Mouse (Mus musculus): ENCODE data around the gene Itgb4. TPM values are rescaled to one million over a fixed set of nuclear protein-coding genes. Genes with fewer than 3 reads are reported as not detected.
A peak's percentile ranks its signal among the peaks of the same experiment; 100 is the strongest.
"Not testable (repeated sequence)": the region's sequence is repeated elsewhere in the genome, so short reads cannot be mapped to it uniquely, and the experiment has no call there.

The Itgb4 gene
- polyA plus RNA-seq, 1 experiment from 2014 or later: 1.1 TPM

DNA sequence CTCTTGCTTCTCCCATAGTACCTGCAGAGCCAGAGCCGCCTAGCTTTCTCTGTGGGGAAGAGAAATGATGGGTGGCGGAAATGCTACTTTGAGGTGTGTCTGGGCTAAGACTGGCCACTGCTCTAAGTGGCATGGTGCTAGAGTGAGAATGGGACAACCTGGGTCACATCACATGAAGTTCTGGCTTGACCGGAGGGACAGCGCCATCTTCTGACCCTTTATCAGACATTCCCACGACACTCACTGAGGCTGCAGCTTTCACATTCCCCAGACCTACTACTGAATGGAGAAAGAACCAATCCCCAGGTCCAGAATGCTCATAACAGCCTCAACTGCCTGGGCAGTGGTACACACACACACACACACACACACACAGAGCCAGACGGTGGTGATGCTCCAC lies 43.6 kb downstream of the Itgb4 start:
- H3K36me3 ChIP-seq: peaks cover 15% of the 10 kb centered on the region
- 23% methylated on average over 6 of the region's 6 CpGs for WGBS
- no peak for DNase-seq (ENCODE audit: low spot score)
- no peaks in the 10 kb centered on the region for H3K9me3 ChIP-seq
- H3K27ac ChIP-seq: no peak overlapping the region
- H3K4me1 ChIP-seq: peaks cover under 1% of the 10 kb centered on the region
- no peaks in the 10 kb centered on the region for H3K27me3 ChIP-seq (ENCODE audit: insufficient read depth, poor library complexity, severe bottlenecking)
- no peak overlapping the region for H3K4me3 ChIP-seq

DNA sequence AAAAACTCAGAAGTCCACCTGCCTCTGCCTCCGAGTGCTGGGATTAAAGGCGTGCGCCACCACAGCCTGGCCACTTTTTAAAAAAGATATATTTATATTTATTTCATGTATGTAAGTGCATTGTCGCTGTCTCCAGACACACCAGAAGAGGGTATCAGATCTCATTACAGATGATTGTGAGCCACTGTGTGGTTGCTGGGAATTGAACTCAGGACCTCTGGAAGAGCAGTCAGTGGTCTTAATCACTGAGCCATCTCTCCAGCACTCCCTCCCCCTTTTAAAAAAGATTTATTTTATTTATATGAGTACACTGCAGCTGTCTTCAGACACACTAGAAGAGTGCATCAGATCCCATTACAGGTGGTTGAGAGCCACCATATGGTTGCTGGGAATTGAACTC lies 44.4 kb downstream of the Itgb4 start:
- not testable (repeated sequence) for DNase-seq (ENCODE audit: low spot score); H3K9me3 ChIP-seq; H3K4me3 ChIP-seq; H3K27me3 ChIP-seq (ENCODE audit: insufficient read depth, poor library complexity, severe bottlenecking); H3K4me1 ChIP-seq; H3K27ac ChIP-seq
- peaks cover 22% of the 10 kb centered on the region for H3K36me3 ChIP-seq
- WGBS: 92% methylated on average over 4 of the region's 4 CpGs

DNA sequence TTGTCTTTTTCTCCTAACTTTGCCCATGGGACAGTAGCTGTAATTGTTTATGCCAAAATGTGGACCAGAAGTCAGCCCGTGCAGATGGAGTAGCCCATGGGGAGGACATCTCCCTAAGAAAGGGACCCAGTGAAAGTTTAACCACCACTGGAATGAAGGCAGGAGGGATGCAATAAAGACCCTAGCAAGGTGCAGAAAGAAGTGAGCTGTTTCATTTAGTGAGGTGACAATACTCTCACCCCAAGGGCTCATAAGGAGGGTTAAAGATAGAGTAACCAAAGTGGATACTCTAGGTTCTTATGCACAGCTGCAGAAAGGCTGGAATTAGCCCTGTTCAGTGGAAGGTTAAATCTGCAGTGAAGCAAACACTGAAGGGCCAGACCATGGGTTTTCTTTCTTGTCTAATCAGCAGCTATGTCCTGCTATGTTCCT lies 44.9 kb downstream of the Itgb4 start:
- peaks cover 24% of the 10 kb centered on the region for H3K36me3 ChIP-seq
- H3K27ac ChIP-seq: no peak overlapping the region
- no peaks in the 10 kb centered on the region for H3K4me1 ChIP-seq
- H3K4me3 ChIP-seq: no peak overlapping the region
- DNase-seq (ENCODE audit: low spot score): no peak
- H3K27me3 ChIP-seq (ENCODE audit: insufficient read depth, poor library complexity, severe bottlenecking): no peaks in the 10 kb centered on the region
- H3K9me3 ChIP-seq: no peaks in the 10 kb centered on the region
- WGBS: 64% methylated on average over 1 of the region's 1 CpGs

DNA sequence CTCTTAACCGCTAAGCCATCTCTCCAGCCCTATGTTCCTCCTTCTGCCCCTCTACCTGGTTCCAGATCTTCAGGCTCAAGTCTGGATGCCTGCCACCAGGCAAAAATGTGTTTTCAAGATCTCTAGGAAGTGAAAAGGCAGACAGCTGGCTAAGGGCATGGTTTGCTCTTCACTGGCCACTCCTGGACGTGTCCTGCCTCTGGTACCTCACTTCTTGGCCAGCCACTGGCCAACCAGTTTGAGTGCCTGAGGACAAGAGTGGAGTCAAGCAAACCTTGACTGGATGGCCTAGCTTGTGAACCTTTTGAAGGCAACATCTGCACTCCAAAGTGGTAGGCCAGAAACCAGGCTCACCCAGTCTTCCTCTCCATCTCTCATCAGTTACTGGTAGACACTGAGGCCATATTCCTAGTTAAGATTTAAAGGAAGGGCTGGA lies 45.5 kb downstream of the Itgb4 start:
- no peak overlapping the region for H3K27ac ChIP-seq
- DNase-seq (ENCODE audit: low spot score): no peak

DNA sequence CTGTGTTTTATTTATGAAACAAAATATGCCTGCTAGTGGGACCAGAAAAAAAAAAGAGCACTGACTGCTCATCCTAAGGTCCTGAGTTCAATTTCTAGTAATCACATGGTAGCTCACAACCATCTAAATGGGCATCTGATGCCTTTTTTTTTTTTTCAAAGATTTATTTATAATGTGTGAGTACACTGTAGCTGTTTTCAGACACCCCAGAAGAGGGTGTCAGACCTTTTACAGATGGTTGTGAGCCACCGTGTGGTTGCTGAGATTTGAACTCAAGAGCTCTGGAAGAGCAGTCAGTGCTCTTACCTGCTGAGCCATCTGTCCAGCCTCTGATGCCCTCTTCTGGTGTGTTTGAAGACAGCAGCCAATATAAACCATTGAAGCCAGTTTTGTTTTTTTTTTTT lies 46.0 kb downstream of the Itgb4 start:
- Histone ChIP-seq H3K27me3 (ENCODE audit: insufficient read depth, poor library complexity, severe bottlenecking) (no peaks in the 10 kb centered on the region), H3K27ac (no peak overlapping the region), H3K9me3 (no peaks in the 10 kb centered on the region), H3K4me3 (0 out of 2 replicates have a peak overlapping the region, but pooled peaks have one; percentile 12), H3K36me3 (peaks cover 24% of the 10 kb centered on the region), H3K4me1 (no peaks in the 10 kb centered on the region)
- WGBS: 38% methylated on average over 1 of the region's 1 CpGs
- no peak for DNase-seq (ENCODE audit: low spot score)

More for the DNA sequence above, 45.5 kb downstream of the Itgb4 start:
- H3K4me3 ChIP-seq: 0 out of 2 replicates have a peak overlapping the region, but pooled peaks have one; percentile 12
- no peaks in the 10 kb centered on the region for H3K4me1 ChIP-seq
- no peaks in the 10 kb centered on the region for H3K9me3 ChIP-seq
- H3K27me3 ChIP-seq (ENCODE audit: insufficient read depth, poor library complexity, severe bottlenecking): no peaks in the 10 kb centered on the region
- 75% methylated on average over 2 of the region's 2 CpGs for WGBS
- H3K36me3 ChIP-seq: peaks cover 24% of the 10 kb centered on the region

DNA sequence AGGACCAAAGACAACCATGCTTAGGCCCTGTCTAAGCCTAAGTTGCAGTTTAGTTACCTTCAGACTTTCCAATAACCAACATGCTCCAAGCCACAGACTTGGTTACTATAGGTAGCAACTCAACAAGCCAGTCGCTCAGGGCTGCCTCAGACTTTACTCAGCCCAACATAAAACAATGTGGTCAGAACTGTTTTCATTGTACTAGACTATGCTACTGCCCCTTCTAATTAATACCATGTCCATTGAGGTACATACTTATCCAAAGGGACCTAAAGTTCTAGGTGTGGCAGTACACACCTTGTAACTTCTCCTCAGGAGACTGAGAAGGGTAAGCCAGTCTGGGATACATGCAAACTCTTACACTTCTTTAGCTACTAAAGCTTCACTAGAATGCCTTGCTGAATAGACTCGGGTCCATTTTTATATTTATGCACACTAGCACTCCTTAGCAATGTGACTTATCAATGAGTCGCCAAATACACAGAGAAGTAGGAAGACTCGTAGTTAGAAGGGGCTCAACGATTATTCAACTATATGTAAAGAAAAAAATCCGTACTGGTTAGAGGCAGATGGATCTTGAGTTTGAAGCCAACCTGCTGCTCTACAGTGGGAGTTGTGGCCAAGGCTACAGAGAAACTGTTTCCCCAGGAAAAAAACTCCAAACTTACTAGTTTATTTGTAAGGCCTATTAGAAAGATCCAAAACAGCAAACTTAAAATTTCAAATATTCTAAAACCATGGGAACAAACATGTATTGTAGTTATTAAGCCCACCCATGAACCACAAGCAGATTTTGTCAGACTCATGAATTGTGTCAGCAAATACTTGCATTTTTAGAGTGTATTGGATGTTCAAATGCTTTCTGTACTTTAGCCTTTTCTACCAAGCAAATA lies 47.1 kb downstream of the Itgb4 start:
- Histone ChIP-seq H3K4me1 (no peaks in the 10 kb centered on the region), H3K27ac (no peak overlapping the region), H3K36me3 (peaks cover 24% of the 10 kb centered on the region), H3K4me3 (no peak overlapping the region; the same call in 1 of the 2 replicates), H3K27me3 (ENCODE audit: insufficient read depth, poor library complexity, severe bottlenecking) (no peaks in the 10 kb centered on the region), H3K9me3 (no peaks in the 10 kb centered on the region)
- DNase-seq (ENCODE audit: low spot score): no peak
- WGBS: 77% methylated on average over 6 of the region's 6 CpGs

DNA sequence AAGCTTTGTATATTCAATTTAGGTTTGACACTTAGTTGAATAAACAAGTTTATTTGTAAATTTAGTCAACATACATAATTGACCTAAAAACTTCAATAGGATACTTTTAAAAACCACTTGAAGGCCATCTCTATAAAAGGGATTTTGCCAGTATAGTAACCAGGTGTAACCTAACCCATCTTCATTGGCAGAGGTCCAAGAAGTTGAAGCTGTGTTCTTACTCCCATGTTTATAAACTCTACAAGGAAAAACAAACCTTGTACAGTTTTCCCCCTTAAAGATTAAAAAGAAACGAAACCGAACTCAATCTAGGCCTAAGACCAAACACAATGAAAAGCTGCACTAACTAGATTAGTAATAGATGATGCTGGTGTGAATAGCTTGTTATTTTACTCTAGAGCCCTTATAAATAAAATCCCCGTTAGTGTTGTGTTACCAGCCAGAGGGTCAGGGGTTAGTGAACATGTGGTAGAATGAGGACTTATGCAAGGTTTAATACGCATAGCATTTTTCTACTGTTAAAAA lies 47.8 kb downstream of the Itgb4 start:
- no peak for DNase-seq (ENCODE audit: low spot score)
- Histone ChIP-seq H3K36me3 (peaks cover 24% of the 10 kb centered on the region), H3K4me1 (no peaks in the 10 kb centered on the region), H3K4me3 (peak overlapping the region; percentile 39), H3K27ac (no peak overlapping the region), H3K9me3 (no peaks in the 10 kb centered on the region), H3K27me3 (ENCODE audit: insufficient read depth, poor library complexity, severe bottlenecking) (no peaks in the 10 kb centered on the region)
- 83% methylated on average over 4 of the region's 4 CpGs for WGBS

DNA sequence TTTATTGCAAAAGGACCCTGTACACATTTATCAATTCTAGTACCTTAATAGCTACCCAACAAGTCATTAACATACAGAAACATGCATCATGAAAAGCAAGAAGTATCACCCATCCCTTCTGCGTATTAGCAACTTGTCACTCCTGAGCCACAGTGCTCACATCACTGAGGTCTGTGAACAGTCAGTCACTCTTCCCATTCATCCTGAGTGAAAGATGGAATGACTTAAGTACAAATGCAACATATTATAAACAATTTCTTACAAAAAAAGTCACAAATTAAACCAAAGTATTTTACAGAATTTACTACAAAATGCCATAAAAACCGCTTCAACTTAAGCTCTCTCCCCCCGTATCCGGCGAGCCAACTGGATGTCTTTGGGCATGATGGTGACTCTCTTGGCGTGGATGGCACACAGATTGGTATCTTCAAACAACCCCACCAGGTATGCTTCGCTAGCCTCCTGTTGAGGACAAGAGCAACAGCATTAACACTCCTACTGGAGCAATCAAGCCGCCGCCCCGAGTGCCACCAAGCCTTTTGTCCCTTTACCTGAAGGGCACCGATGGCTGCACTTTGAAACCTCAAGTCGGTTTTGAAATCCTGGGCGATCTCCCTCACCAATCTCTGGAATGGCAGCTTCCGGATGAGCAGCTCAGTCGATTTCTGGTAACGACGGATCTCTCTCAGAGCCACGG lies 48.7 kb downstream of the Itgb4 start:
- peak overlapping the region; percentile 99 for H3K27ac ChIP-seq
- H3K4me1 ChIP-seq; H3K9me3 ChIP-seq; H3K27me3 ChIP-seq (ENCODE audit: insufficient read depth, poor library complexity, severe bottlenecking); DNase-seq (ENCODE audit: low spot score): not testable (repeated sequence)
- peak overlapping the region; percentile 96 for H3K4me3 ChIP-seq
- H3K36me3 ChIP-seq: peaks cover 24% of the 10 kb centered on the region
- WGBS: 8% methylated on average over 18 of the region's 18 CpGs

DNA sequence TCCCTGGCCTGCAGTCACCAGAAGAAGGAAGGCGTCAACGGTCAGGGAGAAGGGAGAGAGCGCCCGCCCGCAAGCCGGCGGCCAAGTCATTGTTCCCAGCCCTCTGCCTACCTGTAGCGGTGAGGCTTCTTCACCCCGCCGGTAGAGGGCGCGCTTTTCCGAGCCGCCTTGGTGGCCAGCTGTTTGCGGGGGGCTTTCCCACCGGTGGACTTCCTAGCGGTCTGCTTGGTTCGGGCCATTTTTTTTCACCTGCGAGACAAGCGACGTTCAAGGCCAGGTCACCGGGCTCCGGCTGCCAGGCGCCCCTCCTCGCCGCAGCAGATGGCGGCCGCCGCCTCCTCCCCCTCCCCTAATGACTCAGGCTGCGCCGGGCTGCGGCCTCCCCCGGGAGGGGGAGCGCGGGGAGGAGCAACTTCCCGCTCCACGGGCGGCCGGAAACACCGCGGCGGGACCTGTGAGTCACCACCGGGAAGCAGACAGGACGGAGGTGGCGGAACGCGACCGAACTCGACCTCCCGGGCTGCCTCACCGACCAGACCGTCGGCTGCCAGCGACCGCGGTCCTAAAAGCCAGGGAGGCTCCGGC lies 49.4 kb downstream of the Itgb4 start:
- H3K27ac ChIP-seq: peak overlapping the region; percentile 99
- no peaks in the 10 kb centered on the region for H3K4me1 ChIP-seq
- peak; percentile 89 for DNase-seq (ENCODE audit: low spot score)
- H3K9me3 ChIP-seq: no peaks in the 10 kb centered on the region
- under 1% methylated on average over 57 of the region's 57 CpGs for WGBS
- H3K4me3 ChIP-seq: peak overlapping the region; percentile 96
- H3K27me3 ChIP-seq (ENCODE audit: insufficient read depth, poor library complexity, severe bottlenecking): no peaks in the 10 kb centered on the region
- H3K36me3 ChIP-seq: peaks cover 24% of the 10 kb centered on the region

DNA sequence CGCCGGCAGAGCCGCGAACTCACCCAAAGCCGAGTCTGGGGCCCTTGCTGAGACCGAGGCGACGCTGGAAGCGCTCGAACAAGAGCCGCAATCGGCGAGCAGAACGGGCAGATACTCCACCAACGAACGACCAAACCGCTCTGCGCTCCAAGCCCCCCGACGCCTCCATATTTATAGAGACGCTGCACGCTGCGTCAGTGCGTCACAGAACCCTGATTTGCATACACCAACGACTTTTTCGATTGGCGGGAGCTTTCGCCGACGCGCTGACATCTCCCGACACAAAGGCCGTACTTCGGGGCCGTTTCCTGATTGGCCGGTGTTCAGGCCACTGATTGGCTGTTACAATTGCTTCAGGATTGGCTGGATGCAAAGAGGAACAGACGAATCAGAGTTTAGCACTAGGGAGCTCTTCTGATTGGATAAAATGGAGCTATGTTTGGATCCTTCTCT lies 49.9 kb downstream of the Itgb4 start:
- H3K4me3 ChIP-seq: peak overlapping the region; percentile 96
- no peaks in the 10 kb centered on the region for H3K9me3 ChIP-seq
- H3K4me1 ChIP-seq: no peaks in the 10 kb centered on the region
- WGBS: under 1% methylated on average over 37 of the region's 37 CpGs
- peak; percentile 100 for DNase-seq (ENCODE audit: low spot score)
- H3K36me3 ChIP-seq: peaks cover 24% of the 10 kb centered on the region
- peak overlapping the region; percentile 99 for H3K27ac ChIP-seq
- H3K27me3 ChIP-seq (ENCODE audit: insufficient read depth, poor library complexity, severe bottlenecking): no peaks in the 10 kb centered on the region

DNA sequence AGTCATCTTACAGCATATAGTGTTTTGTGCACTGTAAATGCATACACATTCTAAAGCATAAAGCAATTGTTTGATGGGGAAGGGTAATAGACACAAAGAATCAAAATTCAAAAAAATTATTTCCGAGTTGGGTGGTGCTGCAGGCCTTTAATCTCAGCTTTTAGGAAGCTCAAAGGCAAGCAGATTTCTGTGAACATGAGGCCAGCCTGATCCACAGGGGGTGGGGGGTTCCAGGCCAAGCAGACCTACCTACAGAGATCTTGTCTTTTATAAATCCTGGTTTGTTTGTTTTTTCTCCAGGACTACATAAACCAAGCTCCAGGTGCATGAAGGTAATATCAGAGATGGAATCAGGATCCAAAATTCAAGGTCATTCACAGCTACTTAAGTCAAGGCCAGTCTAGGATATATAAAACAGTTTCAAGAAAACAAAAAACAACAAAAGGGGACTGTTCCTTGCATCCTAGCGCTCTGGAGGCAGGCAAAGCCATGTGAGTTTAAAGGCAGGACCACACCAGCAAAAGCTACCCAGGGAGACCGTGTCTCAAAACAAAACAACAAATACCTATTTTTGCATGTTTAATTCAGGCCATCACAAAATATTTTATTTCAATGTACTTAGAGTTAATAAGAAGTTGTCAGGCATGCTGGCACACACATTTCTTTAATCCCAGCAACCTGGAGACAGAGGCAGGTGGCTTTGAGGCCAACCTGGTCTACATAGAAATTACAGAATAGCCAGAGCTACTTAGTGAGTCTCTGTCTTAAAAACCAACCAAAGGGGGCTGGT lies 50.7 kb downstream of the Itgb4 start:
- DNase-seq (ENCODE audit: low spot score): no peak
- no peaks in the 10 kb centered on the region for H3K4me1 ChIP-seq
- no peaks in the 10 kb centered on the region for H3K27me3 ChIP-seq (ENCODE audit: insufficient read depth, poor library complexity, severe bottlenecking)
- no peak overlapping the region for H3K4me3 ChIP-seq
- H3K27ac ChIP-seq: peak overlapping the region; percentile 99; the same call in 1 of the 2 replicates
- no peaks in the 10 kb centered on the region for H3K9me3 ChIP-seq
- H3K36me3 ChIP-seq: peaks cover 24% of the 10 kb centered on the region
- 81% methylated on average over 3 of the region's 3 CpGs for WGBS

DNA sequence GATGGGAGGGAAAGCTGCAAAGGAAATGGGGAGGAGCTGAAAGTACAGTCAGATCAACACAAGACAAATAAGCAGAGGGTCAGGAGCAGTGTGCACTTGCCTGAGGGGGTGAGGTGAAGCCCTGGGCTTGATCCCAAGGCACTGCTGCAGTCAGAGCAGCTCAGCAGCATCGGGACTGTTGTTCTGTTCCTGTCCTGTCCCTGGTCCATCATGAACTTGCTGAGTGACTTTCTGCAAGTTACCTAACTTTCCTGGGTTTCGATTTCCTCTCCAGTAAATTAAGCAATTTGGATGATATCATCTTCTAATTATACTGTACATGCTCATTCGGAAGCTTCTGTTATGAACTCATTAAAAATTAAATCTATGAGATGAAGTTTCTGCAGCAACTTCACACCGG lies 53.2 kb downstream of the Itgb4 start, which contains the start of gene H3f3b:
H3f3b (minus strand) TSS at position 207 of the 400 bp plus-strand sequence.
- H3K9me3 ChIP-seq: no peaks in the 10 kb centered on the region
- DNase-seq (ENCODE audit: low spot score): no peak
- no peaks in the 10 kb centered on the region for H3K27me3 ChIP-seq (ENCODE audit: insufficient read depth, poor library complexity, severe bottlenecking)
- no peak within 1 kb of the TSS; the same call in 1 of the 2 replicates for H3K27ac ChIP-seq
- 70% methylated on average over 4 of the region's 4 CpGs for WGBS
- H3K4me1 ChIP-seq: peaks cover 9% of the 10 kb centered on the region
- H3K4me3 ChIP-seq: no peak within 1 kb of the TSS
- peaks cover 15% of the 10 kb centered on the region; the same call in 1 of the 2 replicates for H3K36me3 ChIP-seq

All from heart, embryonic 10.5 days (tissue).